Mouse (Mus musculus): ENCODE measurements around the gene Map4k4. TPM values are rescaled to one million over a fixed set of nuclear protein-coding genes. Genes with fewer than 3 reads are reported as not detected.

Map4k4 gene
- total and polyA plus RNA-seq, 3 experiments: 0.04 to 0.21 TPM; not detected in 1

DNA sequence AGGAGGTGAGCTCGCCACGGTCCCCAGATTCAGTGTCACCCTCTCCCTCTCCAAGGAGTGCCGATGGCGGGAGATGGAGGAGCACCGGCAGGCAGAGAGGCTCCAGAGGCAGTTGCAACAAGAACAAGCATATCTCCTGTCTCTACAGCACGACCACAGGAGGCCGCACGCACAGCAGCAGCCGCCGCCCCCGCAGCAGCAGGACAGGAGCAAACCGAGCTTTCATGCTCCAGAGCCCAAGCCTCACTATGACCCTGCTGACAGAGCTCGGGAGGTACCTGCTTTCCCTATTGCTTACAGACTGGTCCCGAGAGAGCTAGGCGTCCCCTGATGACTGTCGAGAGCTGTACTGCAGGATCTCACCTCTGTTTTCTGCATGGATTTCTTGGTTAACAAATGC is 99.8 kb downstream of the Map4k4 start:
- no peak for DNase-seq (ENCODE audit: low read depth, low spot score)

DNA sequence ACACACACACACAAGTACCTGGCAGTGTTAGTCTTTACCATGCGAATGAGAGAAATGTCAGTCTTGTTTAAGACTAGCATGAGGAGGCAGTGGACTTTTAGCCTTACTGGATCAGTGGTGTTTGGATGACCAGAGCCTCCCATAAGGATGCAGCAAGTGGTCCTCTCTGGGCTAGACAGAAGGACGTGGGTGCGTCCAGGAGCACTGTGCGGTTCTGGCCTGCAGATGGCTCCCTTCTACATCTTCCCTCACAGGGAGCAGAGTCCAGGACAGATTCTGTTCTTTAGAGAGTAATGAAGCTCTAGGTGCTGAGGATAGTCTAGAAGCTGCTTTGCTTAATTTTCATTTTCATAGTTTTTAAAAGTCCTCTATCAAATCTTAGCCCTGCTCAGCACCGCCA is 100.2 kb downstream of the Map4k4 start:
- Histone ChIP-seq H3K27ac (ENCODE audit: control insufficient read depth, low read depth, low read length) (no peak overlapping the region), H3K4me1 (ENCODE audit: control insufficient read depth in 1 of 2, insufficient read depth in 2 of 2, low read length in 2 of 2) (no peaks in the 10 kb centered on the region), H3K9me3 (replicated peaks; ENCODE audit: insufficient read depth, low read length) (no peaks in the 10 kb centered on the region), H3K79me2 (ENCODE audit: control insufficient read depth, insufficient read depth, low read length, poor library complexity) (no peaks in the 10 kb centered on the region), H3K36me3 (ENCODE audit: control insufficient read depth in 1 of 2, insufficient read depth in 2 of 2, low read length in 2 of 2) (no peaks in the 10 kb centered on the region), H3K9ac (ENCODE audit: control insufficient read depth, low read depth, low read length, poor library complexity, severe bottlenecking) (no peak overlapping the region), H3K27me3 (ENCODE audit: control insufficient read depth in 1 of 2, insufficient read depth in 2 of 2, low read length in 2 of 2) (no peaks in the 10 kb centered on the region; a peak in 1 of 4 replicates), H3K4me3 (ENCODE audit: control insufficient read depth in 1 of 2, insufficient read depth in 1 of 2, low read depth in 2 of 2, low read length in 2 of 2) (no peak overlapping the region)
- DNase-seq (ENCODE audit: low read depth, low spot score): peak; percentile 9
- TF ChIP-seq MYB (IDR thresholded peaks at IDR 0.05; ENCODE audit: low read depth, low read length) (no peak), JUND (IDR thresholded peaks at IDR 0.05; ENCODE audit: low read depth, low read length) (no peak), GABPA (IDR thresholded peaks at IDR 0.05; ENCODE audit: low read depth, low read length) (no peak), TCF12 (IDR thresholded peaks at IDR 0.05; ENCODE audit: low read depth, low read length) (no peak), USF2 (IDR thresholded peaks at IDR 0.05; ENCODE audit: borderline replicate concordance in 1 of 2, insufficient read depth in 1 of 2, low read depth in 1 of 2, low read length in 2 of 2) (no peak), ZMIZ1 (IDR thresholded peaks at IDR 0.05; ENCODE audit: low read depth, low read length) (no peak), TAL1 (IDR thresholded peaks at IDR 0.05; ENCODE audit: low read length) (no peak), POLR2AphosphoS5 (IDR thresholded peaks at IDR 0.05; ENCODE audit: borderline replicate concordance, low read depth, low read length) (no peak), ZNF384 (IDR thresholded peaks at IDR 0.05; ENCODE audit: low read depth, low read length) (no peak), RAD21 (IDR thresholded peaks at IDR 0.05; ENCODE audit: low read depth, low read length) (peak; percentile 33), CTCF (IDR thresholded peaks at IDR 0.05 in 2 of 3, conservative IDR thresholded peaks at IDR 0.05 in 1 of 3; ENCODE audit: control insufficient read depth in 1 of 3, insufficient read depth in 1 of 3, low read depth in 2 of 3, low read length in 3 of 3, poor library complexity in 1 of 3, severe bottlenecking in 1 of 3) (peak in 2 of 3 experiments; percentile 48 to 57; a peak in 5 of 6 replicates), RCOR1 (IDR thresholded peaks at IDR 0.05; ENCODE audit: low read depth, low read length) (no peak), SIN3A (IDR thresholded peaks at IDR 0.05; ENCODE audit: low read length) (no peak), MYC (IDR thresholded peaks at IDR 0.05; ENCODE audit: low read depth, low read length) (no peak), NRF1 (IDR thresholded peaks at IDR 0.05; ENCODE audit: insufficient read depth, low read depth, low read length, poor library complexity, severe bottlenecking) (no peak), ZKSCAN1 (IDR thresholded peaks at IDR 0.05; ENCODE audit: low read depth, low read length) (no peak), MAZ (IDR thresholded peaks at IDR 0.05; ENCODE audit: low read depth, low read length) (no peak), CHD1 (IDR thresholded peaks at IDR 0.05; ENCODE audit: low read depth, low read length) (no peak), SMC3 (IDR thresholded peaks at IDR 0.05; ENCODE audit: low read depth, low read length) (peak; percentile 49)

More for the DNA sequence above, 99.8 kb downstream of the Map4k4 start:
- no peak overlapping the region for H3K9ac ChIP-seq (ENCODE audit: control insufficient read depth, low read depth, low read length, poor library complexity, severe bottlenecking)
- H3K27ac ChIP-seq (ENCODE audit: control insufficient read depth, low read depth, low read length): no peak overlapping the region
- no peaks in the 10 kb centered on the region; a peak in 1 of 4 replicates for H3K27me3 ChIP-seq (ENCODE audit: control insufficient read depth in 1 of 2, insufficient read depth in 2 of 2, low read length in 2 of 2)
- TF ChIP-seq CHD2 (IDR thresholded peaks at IDR 0.05; ENCODE audit: low read length): no peak
- TF ChIP-seq MEF2A (IDR thresholded peaks at IDR 0.05; ENCODE audit: extremely low read depth, insufficient replicate concordance, low read depth, low read length, poor library complexity, severe bottlenecking): no peak
- TF ChIP-seq ELF1 (IDR thresholded peaks at IDR 0.05; ENCODE audit: low read depth, low read length): no peak
- no peak for TF ChIP-seq CHD1 (IDR thresholded peaks at IDR 0.05; ENCODE audit: low read depth, low read length)
- no peak for TF ChIP-seq SIN3A (IDR thresholded peaks at IDR 0.05; ENCODE audit: low read length)
- no peak for TF ChIP-seq MAFK (IDR thresholded peaks at IDR 0.05; ENCODE audit: borderline replicate concordance, low read depth, low read length)
- no peak for TF ChIP-seq TBP (IDR thresholded peaks at IDR 0.05; ENCODE audit: low read depth, low read length)
- TF ChIP-seq USF1 (IDR thresholded peaks at IDR 0.05; ENCODE audit: low read depth, low read length): no peak
- no peak for TF ChIP-seq EP300 (IDR thresholded peaks at IDR 0.05; ENCODE audit: low read depth in 1 of 2, low read length in 2 of 2)
- no peak for TF ChIP-seq MYC (IDR thresholded peaks at IDR 0.05; ENCODE audit: low read depth, low read length)
- TF ChIP-seq E2F4 (IDR thresholded peaks at IDR 0.05; ENCODE audit: borderline replicate concordance, low read depth, low read length): no peak
- no peak for TF ChIP-seq UBTF (IDR thresholded peaks at IDR 0.05; ENCODE audit: borderline replicate concordance, insufficient read depth, low read depth, low read length)
- TF ChIP-seq POLR2AphosphoS2 (IDR thresholded peaks at IDR 0.05; ENCODE audit: low read length): no peak
- no peak overlapping the region for H3K4me3 ChIP-seq (ENCODE audit: control insufficient read depth in 1 of 2, insufficient read depth in 1 of 2, low read depth in 2 of 2, low read length in 2 of 2)
- no peaks in the 10 kb centered on the region for H3K36me3 ChIP-seq (ENCODE audit: control insufficient read depth in 1 of 2, insufficient read depth in 2 of 2, low read length in 2 of 2)
- H3K79me2 ChIP-seq (ENCODE audit: control insufficient read depth, insufficient read depth, low read length, poor library complexity): no peaks in the 10 kb centered on the region
- no peaks in the 10 kb centered on the region for H3K9me3 ChIP-seq (replicated peaks; ENCODE audit: insufficient read depth, low read length)
- H3K4me1 ChIP-seq (ENCODE audit: control insufficient read depth in 1 of 2, insufficient read depth in 2 of 2, low read length in 2 of 2): no peaks in the 10 kb centered on the region

Data from MEL (cell line).